Mouse (Mus musculus) ovary, adult 10 weeks (tissue): ENCODE results near the gene Man2b1. TPM values are rescaled to one million over a fixed set of nuclear protein-coding genes. Genes with fewer than 3 reads are reported as not detected.

Source experiments
- polyA plus RNA-seq: library from polyadenylated mRNA; stranded (reverse); fragments of 350-450 nt; fragmentation: Illumina TruSeq; extraction: RNeasy Lipid Tissue Mini Kit (QIAGEN cat#74804); gene quantifications from one replicate; pipeline ENCODE4 v1.2.3, GENCODE M21; 2014

The Man2b1 gene
- 6.1 TPM for polyA plus RNA-seq

GRCm38 (mm10) chr8:85083108-85083813 lies at the start of gene Man2b1:
Gene Man2b1 (plus strand): TSS chr8:85083270.

GRCm38 (mm10) chr8:85036718-85037365 lies 46.2 kb upstream of the Man2b1 start, which contains the start of gene Tnpo2:
Gene Tnpo2 (plus strand): TSS chr8:85036915.

GRCm38 (mm10) chr8:85059879-85060616 lies 23.0 kb upstream of the Man2b1 start, which contains the start of gene Fbxw9:
Gene Fbxw9 (plus strand): TSS chr8:85060055.

GRCm38 (mm10) chr8:85067982-85068381 lies 15.1 kb upstream of the Man2b1 start, which contains the start of gene Gm5741:
Gene Gm5741 (minus strand): TSS chr8:85067982.

GRCm38 (mm10) chr8:85071514-85072281 lies 11.4 kb upstream of the Man2b1 start, which contains the start of gene Dhps:
Gene Dhps (plus strand): TSS chr8:85071757.

GRCm38 (mm10) chr8:85080532-85081215 lies 2.4 kb upstream of the Man2b1 start, which contains the start of gene Wdr83os:
Gene Wdr83os (plus strand): TSS chr8:85080740.

GRCm38 (mm10) chr8:85081216-85081555 lies 1.9 kb upstream of the Man2b1 start, which contains the start of gene Wdr83:
Gene Wdr83 (minus strand): TSS chr8:85081306.

GRCm38 (mm10) chr8:85122995-85123394 lies 39.9 kb downstream of the Man2b1 start, which contains the start of gene Zfp791:
Gene Zfp791 (minus strand): TSS chr8:85123095.

Other genes with a start within 250 kb of the Man2b1 start
- gene Rad23a, start 242.6 kb upstream of the Man2b1 start, polyA plus RNA-seq, result 3.2 TPM
- gene Calr, start 236.3 kb upstream of the Man2b1 start, polyA plus RNA-seq, result 1,005 TPM
- 4.1 TPM for gene Farsa, start 226.3 kb upstream of the Man2b1 start, polyA plus RNA-seq
- gene Syce2, start 211.2 kb upstream of the Man2b1 start, polyA plus RNA-seq, result 32.4 TPM
- 32.8 TPM for gene Gcdh, start 189.3 kb upstream of the Man2b1 start, polyA plus RNA-seq
- gene Klf1, start 181.3 kb upstream of the Man2b1 start, polyA plus RNA-seq, result not detected
- gene Dnase2a, start 174.7 kb upstream of the Man2b1 start, polyA plus RNA-seq, result 2.5 TPM
- gene Mast1, start 145.9 kb upstream of the Man2b1 start, polyA plus RNA-seq, result not detected
- gene Rtbdn, start 136.3 kb upstream of the Man2b1 start, polyA plus RNA-seq, result not detected
- not detected for gene Gm49661, start 113.8 kb upstream of the Man2b1 start, polyA plus RNA-seq
- 36.9 TPM for gene Prdx2, start 113.7 kb upstream of the Man2b1 start, polyA plus RNA-seq
- 2.6 TPM for gene Rnaseh2a, start 113.5 kb upstream of the Man2b1 start, polyA plus RNA-seq
- 0.34 TPM for gene Junb, start 104.6 kb upstream of the Man2b1 start, polyA plus RNA-seq
- 2.3 TPM for gene Hook2, start 92.7 kb upstream of the Man2b1 start, polyA plus RNA-seq
- gene Best2, start 68.7 kb upstream of the Man2b1 start, polyA plus RNA-seq, result not detected
- gene Asna1, start 58.0 kb upstream of the Man2b1 start, polyA plus RNA-seq, result 6.7 TPM
- gene Trir, start 56.4 kb upstream of the Man2b1 start, polyA plus RNA-seq, result 5.3 TPM
- 14.1 TPM for gene Tnpo2, start 46.4 kb upstream of the Man2b1 start, polyA plus RNA-seq
- 1.5 TPM for gene Fbxw9, start 23.2 kb upstream of the Man2b1 start, polyA plus RNA-seq
- not detected for gene Gm5741, start 15.3 kb upstream of the Man2b1 start, polyA plus RNA-seq
- 19.0 TPM for gene Dhps, start 11.5 kb upstream of the Man2b1 start, polyA plus RNA-seq
- gene Wdr83os, start 2.5 kb upstream of the Man2b1 start, polyA plus RNA-seq, result 2.8 TPM
- 1.00 TPM for gene Wdr83, start 2.0 kb upstream of the Man2b1 start, polyA plus RNA-seq
- gene Zfp791, start 39.8 kb downstream of the Man2b1 start, polyA plus RNA-seq, result 11.3 TPM
- not detected for gene Cks1brt, start 68.7 kb downstream of the Man2b1 start, polyA plus RNA-seq
- not detected for gene Olfr371, start 142.7 kb downstream of the Man2b1 start, polyA plus RNA-seq
- 80.2 TPM for gene Orc6, start 216.4 kb downstream of the Man2b1 start, polyA plus RNA-seq
- 426 TPM for gene Vps35, start 216.5 kb downstream of the Man2b1 start, polyA plus RNA-seq